Mouse (Mus musculus): Measurements from ENCODE around the gene Anp32e.
"Not testable (repeated sequence)": the region's sequence is repeated elsewhere in the genome, so short reads cannot be mapped to it uniquely, and the experiment has no call there.

Anp32e gene

DNA sequence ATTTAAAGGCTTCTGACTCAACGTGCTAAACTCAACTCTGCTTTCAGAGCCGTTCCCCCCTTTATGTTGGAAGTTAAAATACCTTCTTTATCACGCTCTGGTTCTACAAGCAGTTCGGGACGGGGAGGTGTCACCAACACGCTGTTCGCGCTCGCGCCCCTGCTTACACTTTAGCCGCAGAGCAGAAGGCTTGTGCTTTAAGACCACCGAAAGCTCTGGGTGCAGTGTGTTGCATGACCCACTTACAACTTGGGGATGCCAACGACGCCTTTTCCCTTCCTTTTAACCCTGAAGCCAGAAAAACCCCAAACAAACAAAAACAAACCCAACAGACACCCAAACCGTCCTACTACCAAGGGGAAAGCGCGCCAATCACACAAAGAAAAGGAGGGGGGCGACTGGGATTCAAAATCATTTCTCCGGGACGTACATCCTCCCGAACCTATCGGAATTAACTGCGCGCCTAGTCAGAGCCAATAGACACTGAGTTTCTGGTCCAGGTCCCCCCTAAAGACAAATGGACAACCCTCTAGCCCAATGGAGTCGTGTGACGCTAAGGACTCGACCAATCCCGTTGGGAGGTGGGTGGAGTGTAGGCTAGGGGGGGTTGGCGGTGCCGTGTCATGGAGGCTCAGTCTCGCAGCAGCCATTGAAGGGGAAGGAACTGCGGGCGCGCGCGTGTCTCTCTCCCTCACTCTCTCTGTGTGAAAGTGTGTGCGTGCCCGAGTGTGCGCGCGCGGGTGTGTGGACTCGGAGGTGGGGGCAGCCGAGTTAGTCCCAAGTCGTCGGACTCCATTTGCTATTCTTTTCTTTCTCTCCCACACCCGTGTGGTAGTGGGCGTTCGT is at the start of gene Anp32e:
Anp32e (plus strand) TSS at position 589 of the 846 bp plus-strand sequence.
- DNase-seq, result peak; percentile 97

DNA sequence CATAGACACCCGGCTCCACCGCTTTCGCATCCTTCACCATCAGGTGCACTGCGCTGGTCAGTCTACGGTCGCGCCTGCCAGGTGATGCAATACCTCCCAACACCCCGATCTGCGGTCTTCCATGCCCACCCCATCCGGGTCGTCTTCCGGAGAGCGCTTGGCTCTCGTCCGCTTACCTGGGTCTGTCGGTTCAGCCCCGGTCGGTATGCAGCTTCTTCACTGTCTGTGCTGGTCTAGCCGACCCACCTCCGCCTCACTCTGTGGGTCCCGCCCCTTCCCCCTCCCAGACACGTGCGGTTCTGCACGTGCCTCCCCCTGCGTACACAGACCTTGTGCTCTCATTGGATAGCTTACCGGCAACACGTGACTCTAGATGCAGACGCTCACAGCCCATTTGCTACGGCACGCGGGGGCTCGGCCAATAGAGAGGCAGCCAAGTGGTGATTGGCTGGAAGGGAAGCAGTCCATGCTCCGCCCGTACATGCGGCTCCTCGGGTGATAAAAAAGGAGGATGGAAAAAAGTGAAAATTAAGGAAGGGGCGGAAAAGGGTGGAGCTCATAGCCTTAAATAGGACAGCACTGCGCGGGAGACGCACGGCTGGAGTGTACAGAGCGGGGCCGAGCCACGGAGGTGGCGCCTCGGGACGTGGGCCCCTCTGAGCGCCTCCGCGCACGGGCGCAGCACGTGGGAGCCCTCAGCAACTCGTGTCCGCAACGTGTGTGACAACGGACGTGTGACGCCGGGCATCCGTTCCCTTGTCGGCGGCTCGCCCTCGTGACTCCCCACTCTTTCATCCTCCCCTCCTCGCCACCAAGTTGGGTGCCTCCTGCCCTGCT is 46.8 kb upstream of the Anp32e start, which contains the start of gene Ciart:
Ciart (minus strand) TSS at position 273 of the 837 bp plus-strand sequence.
- DNase-seq, result peak; percentile 96

DNA sequence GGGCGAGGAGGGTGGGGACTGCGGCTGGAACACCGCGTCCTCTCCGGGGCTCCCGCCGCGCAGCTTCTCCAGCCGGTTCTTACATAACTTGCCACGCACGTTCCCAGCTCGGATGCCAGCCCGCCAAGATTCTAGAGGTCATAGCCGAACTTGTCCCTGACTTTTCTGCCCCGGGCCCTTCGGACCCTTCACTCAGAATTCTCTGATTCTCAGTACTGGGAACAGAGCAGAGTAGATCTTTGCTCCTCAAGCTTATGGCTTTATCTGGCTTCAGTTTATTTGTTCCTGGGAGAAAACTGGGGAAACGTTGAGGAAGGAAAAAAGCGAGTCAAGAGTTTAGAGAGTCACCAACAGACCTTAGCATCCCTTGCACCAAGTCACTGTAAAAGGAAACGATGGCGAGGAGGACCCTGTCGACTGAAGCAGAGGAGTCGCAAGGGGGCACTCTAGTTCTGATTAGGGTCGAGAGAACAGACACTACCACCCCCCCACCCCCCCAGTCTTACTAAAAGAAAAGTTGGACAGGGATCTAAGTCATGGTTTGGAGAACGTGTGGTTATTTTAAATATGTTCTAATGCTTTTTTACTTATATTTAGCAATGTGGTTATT is 46.1 kb upstream of the Anp32e start:
- DNase-seq, result peak; percentile 87

DNA sequence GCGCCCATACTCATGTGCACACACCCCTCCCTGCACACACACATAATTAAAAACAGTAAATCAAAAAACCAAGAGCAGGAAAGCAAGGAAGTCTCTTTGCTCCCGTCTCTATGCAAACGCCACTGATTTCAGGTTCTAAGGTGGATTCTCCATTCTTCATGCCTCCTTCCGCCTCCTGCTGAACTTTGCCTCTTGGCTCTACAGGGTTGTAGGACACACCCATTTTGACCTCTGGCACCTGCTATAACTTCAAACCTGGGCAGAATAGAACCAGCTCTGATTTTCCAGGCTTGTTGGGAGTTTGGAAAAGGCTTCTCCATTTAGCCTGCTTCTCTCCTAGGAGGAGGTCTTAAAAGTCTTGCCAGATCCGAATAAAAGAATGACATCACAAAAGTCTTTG is 44.6 kb upstream of the Anp32e start:
- DNase-seq, result peak; percentile 63

DNA sequence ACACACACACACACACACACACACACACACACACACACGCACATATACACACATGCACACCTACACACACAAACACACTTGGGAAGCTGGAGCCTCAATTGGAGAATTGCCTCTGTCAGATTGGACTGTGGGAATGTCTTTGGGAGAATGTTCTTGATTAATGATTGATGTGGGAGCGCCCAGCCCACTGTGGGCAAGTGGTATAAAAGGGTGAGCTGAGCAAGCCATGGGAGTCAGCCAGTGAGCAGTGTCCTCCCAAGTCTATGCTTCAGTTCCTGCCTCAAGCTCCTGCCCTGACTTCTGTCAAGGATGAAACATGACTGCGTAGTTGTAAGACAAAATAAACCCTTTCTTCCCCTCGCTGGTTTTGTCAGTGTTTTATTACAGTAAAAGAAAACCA is 41.5 kb upstream of the Anp32e start:
- peak; percentile 61 for DNase-seq

DNA sequence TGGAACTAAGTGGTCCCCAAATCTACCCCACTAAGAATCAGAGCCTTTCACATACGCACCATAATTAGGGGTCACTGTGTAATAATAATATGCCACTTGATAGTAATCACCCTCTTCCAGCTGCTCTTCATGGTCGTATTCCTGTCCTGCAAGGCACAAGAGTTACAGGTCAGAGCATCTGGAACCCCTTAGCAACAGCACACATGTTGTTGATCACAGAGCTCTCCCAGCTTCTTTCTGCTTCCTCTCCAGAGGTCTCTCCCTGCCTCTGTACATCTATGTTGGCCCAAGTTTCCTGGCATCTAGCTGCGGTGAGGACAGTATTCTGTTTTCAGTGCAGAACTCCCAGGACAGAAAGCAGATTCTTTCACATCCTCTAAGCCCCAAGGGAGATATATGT is 39.4 kb upstream of the Anp32e start:
- DNase-seq, result no peak

DNA sequence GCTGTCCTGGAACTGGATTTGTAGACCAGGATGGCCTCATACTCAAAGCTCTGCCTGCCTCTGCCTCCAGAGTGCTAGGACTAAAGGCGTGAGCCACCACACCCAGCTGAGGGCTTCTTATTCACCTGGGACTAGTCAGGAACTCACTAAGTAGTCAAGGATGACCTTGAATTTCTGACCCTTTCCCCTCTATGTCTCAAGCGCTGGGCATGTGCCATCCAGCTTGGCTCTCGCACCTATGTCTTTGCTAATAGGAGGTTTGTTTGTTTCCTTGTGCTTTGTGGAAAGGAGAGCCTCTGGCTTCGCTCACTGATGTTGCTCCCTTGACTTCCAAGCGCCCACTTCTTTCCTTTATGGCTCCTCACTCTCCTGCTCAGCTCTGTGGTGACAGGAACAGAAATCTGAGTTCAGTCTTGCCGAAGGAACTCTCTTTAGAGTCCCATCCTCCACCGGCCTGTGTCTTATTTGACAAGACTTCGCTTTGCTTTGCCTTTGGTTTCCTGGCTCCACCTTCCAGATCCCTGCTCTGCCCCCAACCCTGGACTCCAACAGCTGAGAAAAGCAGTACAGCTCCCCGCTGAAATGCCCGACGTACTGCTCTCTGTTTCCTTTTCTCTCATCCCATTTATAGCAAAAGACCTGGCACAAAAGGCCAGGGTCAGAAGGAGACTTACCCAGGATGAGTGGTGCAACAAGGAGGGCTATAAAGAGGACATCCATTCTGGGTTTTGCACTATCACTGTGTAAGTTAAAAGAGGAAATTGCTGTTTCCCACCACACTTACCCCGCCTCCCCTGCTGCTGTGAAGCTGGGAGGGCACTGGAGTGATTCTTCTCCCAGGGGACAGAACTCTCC is 37.6 kb upstream of the Anp32e start, which contains the start of gene BC028528:
BC028528 (minus strand) TSS at position 795 of the 855 bp plus-strand sequence.
- peak; percentile 56 for DNase-seq

DNA sequence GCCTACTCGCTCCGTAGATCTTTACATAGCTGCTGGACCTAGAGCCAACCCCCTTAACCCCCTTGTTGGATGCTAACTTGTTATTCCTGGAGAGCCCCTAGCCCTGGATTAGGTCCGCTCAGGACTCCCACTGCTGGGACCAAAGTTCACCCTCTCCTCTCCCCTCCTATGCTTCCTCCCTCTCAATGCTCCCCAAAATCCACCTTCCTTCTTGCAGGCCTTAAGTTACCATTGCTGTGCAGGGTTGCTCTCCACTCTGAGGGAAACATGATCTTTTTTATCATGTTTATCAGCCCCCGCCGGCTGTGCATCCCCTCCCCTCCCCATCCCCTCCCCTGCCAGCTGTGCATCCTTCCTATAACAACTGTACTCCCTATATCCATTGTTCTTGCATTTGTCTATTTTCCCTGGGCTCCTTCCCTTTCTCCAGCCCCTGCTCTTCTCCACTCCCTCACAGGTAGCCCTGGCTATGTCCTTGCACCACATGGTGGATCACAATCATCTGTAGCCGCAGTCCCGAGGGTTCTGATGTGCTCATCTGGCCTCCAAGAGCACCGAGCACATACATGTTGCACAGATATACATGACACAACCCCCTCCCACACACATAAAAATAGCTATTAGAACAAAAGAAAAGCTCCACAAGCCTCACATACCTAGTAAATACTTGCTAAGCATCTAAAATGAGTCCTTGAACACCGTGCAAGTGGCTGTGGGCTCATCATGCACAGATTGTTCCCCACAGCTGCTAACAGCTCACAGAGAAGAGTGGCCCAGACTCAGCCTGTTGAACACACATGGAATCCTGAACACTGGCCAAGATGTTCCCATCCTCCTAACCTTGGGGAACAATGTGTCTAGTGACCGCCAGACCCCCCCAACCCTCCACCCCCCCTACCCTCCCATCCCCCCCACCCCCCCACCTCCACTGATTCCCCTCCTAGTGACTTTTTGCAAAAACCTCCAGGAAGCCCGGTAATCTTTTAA is 36.7 kb upstream of the Anp32e start:
- DNase-seq, result no peak

DNA sequence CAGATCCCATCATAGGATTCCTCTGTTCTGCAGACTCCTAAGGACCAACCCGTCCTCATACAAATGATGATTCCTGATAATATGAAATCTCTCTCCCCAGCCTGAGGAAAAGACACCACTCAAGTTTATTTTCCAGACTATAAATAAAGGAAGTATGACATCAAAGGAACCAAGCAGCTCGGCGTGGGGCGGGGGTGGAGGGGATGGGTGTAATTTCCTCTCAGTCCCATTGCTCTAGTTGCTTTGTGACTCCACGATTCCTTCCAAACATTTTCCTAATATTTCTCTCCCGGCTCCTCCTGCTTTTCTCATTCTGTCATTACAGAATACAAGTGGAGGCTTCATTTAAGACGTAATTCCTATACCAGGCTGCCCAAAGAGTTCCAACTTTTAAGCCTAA is 35.9 kb upstream of the Anp32e start:
- DNase-seq, result no peak

DNA sequence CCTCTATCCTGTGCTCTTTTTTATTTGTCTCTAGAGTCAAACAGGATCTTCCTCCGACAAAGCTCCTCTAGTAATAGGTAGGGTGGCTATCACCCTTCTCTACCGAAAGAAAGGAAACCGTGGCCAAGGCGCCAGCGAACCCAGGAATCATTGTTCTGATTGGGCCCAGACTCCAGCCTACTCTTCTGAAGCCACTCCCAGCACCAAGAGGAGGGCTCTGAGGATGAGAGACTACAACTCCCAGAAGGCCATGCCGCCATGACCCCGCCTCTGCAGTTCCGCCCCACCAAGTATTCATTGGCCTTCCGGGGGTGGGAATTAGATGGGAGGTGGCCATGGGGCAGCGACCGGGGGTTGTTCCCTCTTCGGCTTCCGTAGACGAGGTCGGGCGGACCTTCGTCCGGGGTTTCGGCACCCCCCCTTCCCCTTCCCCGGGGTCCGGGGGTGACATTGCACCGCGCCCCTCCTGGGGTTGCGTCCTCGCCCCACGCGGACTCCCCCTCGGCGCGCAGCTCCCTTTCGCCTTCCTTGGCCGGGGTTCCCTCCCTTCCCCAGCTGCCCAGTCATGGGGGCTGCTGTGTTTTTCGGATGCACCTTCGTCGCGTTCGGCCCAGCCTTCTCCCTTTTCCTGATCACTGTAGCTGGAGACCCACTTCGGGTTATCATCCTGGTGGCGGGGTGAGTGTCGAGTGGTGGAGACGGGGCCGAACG is 35.3 kb upstream of the Anp32e start, which contains the start of gene Aph1a:
Aph1a (plus strand) TSS at position 364 of the 711 bp plus-strand sequence.
- DNase-seq, result peak; percentile 98

DNA sequence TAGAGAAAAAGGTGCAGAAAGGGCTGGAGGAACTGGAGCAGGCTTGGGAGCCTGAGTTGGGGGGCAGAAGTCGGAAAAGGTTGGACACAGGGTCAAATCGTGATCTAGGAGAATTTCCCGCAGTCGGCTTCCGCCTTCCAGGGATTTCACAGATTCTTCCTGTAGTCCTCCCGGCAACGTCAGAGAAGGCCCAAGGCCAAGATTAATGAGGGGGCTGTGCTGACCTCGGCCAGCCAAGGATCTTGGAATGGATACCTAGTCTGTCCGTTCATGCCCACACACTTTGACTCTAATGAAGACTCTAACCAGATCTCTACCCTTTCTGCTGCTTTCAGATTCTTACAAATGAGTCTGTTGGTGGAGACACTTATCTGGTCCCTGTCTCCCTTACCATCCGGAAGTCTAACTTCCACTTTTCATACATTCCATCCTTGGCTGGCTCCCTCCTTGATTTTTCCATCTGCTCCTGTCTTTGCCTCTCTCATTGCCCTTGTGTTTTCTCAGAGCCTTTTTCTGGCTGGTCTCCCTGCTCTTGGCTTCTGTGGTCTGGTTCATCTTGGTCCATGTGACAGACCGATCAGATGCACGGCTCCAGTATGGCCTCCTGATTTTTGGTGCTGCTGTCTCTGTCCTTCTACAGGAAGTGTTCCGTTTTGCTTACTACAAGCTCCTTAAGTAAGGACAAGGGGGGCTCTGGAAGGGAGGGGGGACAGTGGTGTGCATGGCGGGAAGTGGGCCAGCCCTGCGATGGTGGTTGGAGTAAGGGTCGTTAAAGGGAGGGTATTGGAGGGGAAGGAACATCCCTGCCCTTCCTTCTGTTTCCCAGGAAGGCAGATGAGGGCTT is 34.5 kb upstream of the Anp32e start:
- DNase-seq, result peak; percentile 89

DNA sequence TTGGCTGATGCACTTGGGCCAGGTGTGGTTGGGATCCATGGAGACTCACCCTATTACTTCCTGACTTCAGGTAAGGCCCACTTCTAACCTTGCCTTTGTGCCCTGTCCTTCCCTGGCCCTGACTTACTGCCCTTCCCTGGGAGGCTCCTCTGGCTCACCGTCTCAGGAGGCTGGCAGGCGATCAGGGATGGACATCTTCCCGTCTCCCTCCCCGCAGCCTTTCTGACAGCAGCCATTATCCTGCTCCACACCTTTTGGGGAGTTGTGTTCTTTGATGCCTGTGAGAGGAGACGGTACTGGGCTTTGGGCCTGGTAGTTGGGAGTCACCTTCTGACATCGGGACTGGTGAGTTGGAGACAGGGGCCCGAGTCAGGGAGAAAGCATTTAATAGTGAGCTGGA is 33.5 kb upstream of the Anp32e start:
- not testable (repeated sequence) for DNase-seq

DNA sequence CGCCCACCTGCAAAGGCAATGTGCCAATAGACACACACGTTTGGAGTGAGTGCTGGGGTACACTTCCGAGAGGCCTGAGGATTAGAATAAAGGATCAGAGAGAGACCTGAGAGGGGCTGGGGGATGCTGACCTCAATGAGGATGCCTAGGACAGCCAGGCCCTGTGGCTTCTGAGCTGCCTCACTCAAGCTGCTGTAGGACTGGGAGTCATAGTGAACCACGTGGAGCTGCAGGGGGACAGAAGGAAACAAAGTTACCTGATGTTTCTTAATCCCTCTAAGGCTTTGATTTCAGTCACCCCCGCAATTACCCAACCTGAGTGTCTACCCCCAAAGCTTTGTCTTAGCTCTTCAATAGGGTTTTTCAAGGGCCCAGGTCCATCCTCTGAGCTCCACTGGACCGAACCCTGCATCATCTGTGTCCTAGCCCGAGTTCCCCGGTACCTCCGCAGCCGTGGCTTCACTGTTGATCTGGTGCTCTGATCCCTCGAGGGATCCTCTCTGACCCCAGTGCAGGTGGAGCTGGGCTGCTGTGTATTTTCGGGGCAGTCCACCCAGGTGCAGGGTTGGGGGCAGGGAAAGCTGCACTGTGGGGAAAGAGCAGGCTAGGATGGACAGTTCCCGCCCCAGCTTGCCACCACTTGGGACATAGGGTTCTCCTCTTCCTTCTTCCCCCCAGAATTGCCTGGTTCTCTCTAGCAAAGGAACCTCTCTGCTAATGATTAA is 29.1 kb upstream of the Anp32e start:
- no peak for DNase-seq

DNA sequence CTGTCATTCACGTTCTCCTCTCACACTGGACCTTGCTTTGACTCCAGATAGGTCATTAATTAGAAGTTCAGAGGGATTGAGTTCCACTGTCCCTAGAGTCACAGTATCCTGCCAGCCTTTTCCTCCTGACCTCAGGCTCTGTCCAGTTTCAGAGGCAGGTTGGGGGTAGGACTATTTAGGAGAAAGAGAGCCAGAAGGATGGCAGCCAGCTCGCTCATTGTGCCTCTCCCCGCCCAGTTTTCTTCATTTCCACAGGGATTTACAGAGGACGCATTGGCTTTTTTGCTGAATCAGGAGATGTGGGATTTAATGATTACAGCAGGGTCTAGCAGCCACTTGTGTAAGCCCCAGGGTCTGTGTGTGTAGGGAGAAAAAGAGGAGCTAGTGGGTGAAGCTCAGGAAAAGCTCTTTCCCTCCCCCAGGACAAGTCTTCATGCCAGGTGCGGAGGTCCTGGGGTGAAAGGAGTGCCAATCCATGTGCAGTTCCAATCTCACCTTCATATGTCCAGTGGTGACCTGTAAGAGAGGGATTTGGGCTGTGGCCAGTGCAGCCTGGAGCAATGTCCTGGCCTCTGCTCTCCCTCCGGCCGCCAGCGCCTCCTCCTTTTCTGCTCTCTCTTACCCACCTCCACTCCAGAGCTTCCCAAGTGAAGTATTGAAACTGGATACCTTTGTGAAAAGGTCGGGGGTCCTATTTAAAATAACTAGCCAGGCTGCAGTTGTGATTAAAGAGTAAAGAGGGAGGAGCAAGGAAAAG is 27.3 kb upstream of the Anp32e start:
- peak; percentile 72 for DNase-seq

DNA sequence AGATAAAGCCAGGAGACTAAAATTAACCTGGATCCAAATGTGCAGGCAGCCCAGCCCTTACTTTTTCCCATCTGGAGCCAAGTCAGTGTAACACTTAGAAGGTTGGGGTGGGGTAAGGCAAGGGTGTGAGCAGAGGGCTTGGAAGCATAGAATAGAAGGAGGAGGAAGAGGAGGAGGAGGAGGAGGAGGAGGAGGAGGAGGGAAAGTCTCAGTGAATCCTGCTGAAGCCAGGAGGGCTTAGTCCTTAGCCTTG is 26.7 kb upstream of the Anp32e start:
- no peak for DNase-seq

DNA sequence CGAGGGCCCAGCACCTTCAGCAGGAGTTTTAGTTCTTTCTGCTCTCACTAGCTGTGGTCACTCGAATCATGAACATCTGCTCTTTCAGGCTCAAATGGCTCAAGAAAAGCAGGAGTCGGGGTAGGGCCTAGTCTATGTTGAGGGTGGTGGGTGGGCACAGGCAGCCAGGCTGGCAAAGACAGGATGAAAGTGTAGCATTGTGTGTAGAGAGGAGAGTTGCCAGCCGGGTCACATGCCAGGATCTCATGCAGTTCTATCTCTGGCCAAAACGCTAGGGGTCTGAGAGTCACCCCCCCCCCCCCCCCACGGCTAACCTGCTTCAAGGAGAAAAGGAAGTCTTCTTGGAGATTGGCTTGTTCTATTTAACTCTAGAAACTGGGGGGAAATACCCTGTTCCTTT is 26.4 kb upstream of the Anp32e start:
- DNase-seq, result no peak

DNA sequence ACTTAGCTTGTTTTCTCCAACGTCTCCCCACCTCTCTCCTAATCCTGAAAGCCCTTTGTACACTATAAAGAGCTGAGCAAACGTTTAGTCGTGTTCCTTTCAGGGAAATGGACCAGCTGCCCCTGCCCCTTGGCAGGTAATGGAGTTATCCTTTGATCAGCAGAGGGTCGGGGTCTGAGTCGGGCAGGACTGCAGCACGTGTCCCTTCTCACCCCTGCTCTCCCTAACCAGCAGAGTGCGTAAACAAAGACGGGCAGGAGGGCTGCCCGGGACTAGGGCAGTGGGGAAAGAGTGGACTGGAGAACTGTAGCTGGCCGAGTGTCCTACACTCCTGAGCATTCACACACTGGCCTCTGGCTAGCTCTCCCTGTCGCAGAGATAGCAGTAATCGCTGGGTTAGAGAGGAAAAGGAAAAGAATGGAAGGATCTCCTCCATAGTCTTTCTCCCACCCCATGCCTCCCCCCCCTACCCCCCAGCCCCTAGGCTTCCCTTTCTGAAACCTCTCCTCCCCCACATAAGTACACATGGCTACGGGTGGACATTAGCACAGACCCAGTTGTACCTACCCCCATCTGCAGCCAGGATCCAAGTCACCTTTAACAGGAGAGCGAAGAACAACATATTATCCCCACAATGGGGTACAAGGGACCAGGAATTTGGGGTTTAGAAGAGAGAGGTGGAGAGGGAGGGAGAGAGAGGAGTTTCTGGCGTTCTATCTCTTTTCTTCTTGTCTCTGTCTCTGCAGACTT is 25.1 kb upstream of the Anp32e start:
- peak; percentile 74 for DNase-seq
